Mouse (Mus musculus) hindbrain, embryonic 13.5 days (tissue): Measurements from ENCODE around the gene Actn1. TPM values are rescaled to one million over a fixed set of nuclear protein-coding genes. Genes with fewer than 3 reads are reported as not detected.
A peak's percentile ranks its signal among the peaks of the same experiment; 100 is the strongest.

Experiments used
- ATAC-seq: fragments of 200-750 bp; cut with Nextera tagmentation; 2 replicates; pipeline ENCODE4 v1.8.0; 2017; ENCODE audit warnings: moderate TSS enrichment; ENCODE audit not compliant: low FRiP score
- H3K27ac ChIP-seq: fragments of 300-500 bp; sonication (generic); 2 replicates; pipeline ENCODE4 v1.5.1; 2015; ENCODE audit warnings: inconsistent platforms, mild to moderate bottlenecking, moderate library complexity
- H3K27me3 ChIP-seq: fragments of 300-500 bp; sonication (generic); 2 replicates; pipeline ENCODE4 v1.6.1; 2015; ENCODE audit warnings: mild to moderate bottlenecking, inconsistent platforms
- H3K36me3 ChIP-seq: fragments of 300-500 bp; sonication (generic); 2 replicates; pipeline ENCODE4 v1.6.1; 2015; ENCODE audit warnings: mild to moderate bottlenecking, inconsistent platforms
- H3K4me1 ChIP-seq: fragments of 300-500 bp; sonication (generic); replicated peaks from 2 replicates; pipeline ENCODE4 v1.6.1; 2015; ENCODE audit warnings: inconsistent platforms
- H3K4me2 ChIP-seq: fragments of 300-500 bp; sonication (generic); 2 replicates; pipeline ENCODE4 v1.6.1; 2015; ENCODE audit warnings: inconsistent platforms, mild to moderate bottlenecking, moderate library complexity
- H3K4me3 ChIP-seq: fragments of 300-500 bp; sonication (generic); 2 replicates; pipeline ENCODE4 v1.5.1; 2015; ENCODE audit warnings: mild to moderate bottlenecking, inconsistent platforms
- H3K9ac ChIP-seq: fragments of 300-500 bp; sonication (generic); 2 replicates; pipeline ENCODE4 v1.6.1; 2015; ENCODE audit warnings: mild to moderate bottlenecking, inconsistent platforms
- H3K9me3 ChIP-seq: fragments of 300-500 bp; sonication (generic); 2 replicates; pipeline ENCODE4 v1.6.1; 2016; ENCODE audit warnings: inconsistent platforms
- WGBS: fragments of 180-500 bp; shearing (Covaris S2); methylation state at CpG from one replicate; pipeline ENCODE4 v1.1.7; 2015; 5-methylcytosine and 5-hydroxymethylcytosine counted together
- polyA plus RNA-seq: library from polyadenylated mRNA; unstranded; fragments of >200 nt; fragmentation: Nextera tagmentation; extraction: Ambion mirVana; gene quantifications from 2 replicates; pipeline ENCODE4 v1.2.1, GENCODE M21; 2015

The Actn1 gene
- polyA plus RNA-seq, 1 experiment from 2014 or later, result 7.0 TPM

DNA sequence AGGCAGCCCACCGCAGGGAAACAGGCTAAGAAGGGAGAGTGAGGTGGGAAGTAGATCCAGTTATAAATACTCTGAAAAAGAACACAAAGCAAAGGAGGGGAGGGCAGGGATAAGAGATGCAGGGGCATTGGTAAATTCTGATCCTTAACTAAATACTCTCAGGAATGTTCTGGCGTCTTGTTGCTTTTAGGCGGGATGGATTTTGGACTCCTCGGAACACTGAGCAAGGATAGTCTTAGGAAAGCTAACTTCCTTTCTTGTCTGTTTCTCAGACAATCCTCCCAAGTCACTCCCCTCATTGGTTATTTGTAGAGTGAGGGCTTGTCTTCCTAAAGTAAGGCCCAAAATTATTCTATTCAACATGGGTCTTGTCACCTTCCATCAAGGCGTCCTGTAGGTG is 134.9 kb downstream of the Actn1 start:
- peaks cover 37% of the 10 kb centered on the region for H3K4me1 ChIP-seq
- no peaks in the 10 kb centered on the region for H3K27me3 ChIP-seq
- WGBS, result 87% methylated on average over 5 of the region's 5 CpGs
- H3K9me3 ChIP-seq, result no peaks in the 10 kb centered on the region
- H3K27ac ChIP-seq, result no peak overlapping the region
- no peak overlapping the region for H3K4me2 ChIP-seq
- H3K36me3 ChIP-seq, result peaks cover 10% of the 10 kb centered on the region
- H3K4me3 ChIP-seq, result no peak overlapping the region
- no peak overlapping the region for H3K9ac ChIP-seq
- no peak for ATAC-seq

DNA sequence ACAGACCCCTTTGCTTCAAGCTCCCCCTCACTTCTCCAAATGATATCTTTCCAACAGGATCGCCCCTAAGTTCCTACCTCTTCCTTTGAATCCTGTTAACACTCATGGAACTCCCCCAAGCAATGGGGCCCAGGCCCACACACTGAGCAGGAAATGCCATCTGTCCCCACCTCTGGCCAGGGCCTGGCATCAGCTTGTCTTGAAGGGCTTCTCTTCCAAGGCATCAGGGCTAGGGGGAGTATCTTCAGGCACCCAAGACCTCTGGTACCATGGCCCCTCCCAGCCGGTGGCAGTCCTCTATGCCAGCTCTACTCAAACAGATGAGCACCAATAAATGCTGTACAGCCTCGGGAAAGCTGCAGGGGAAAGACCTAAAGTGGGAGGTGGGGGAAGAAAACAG is 135.4 kb downstream of the Actn1 start:
- Histone ChIP-seq H3K4me1 (peaks cover 31% of the 10 kb centered on the region), H3K4me3 (no peak overlapping the region), H3K4me2 (no peak overlapping the region), H3K27ac (no peak overlapping the region), H3K9ac (no peak overlapping the region), H3K27me3 (no peaks in the 10 kb centered on the region), H3K36me3 (peaks cover 10% of the 10 kb centered on the region), H3K9me3 (no peaks in the 10 kb centered on the region)
- ATAC-seq, result no peak
- 90% methylated on average over 3 of the region's 3 CpGs for WGBS

DNA sequence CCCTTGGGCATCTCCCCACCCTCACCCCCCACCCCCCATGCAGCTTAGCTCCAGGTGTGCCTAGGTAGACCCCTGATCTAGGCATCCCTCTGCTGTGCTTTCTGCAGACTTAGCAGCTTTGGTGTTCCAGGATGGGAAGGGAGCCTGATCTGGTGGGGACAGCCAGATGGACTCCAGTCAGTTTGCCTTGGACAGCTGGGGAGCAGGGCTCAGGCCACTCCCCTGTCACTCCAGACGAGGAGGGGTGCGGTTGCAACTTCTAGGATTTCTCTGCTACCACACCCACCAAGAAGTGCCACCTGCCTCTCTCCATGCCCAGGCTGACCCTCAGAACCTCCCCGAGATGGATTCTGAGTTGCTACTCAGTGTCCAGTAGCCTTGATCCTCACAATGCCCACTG is 136.0 kb downstream of the Actn1 start:
- 69% methylated on average over 3 of the region's 3 CpGs for WGBS
- no peak for ATAC-seq
- H3K27me3 ChIP-seq, result no peaks in the 10 kb centered on the region
- H3K4me1 ChIP-seq, result peaks cover 26% of the 10 kb centered on the region
- no peaks in the 10 kb centered on the region for H3K9me3 ChIP-seq
- H3K36me3 ChIP-seq, result peaks cover 10% of the 10 kb centered on the region
- H3K4me2 ChIP-seq, result no peak overlapping the region
- H3K4me3 ChIP-seq, result no peak overlapping the region
- H3K27ac ChIP-seq, result no peak overlapping the region
- no peak overlapping the region for H3K9ac ChIP-seq

DNA sequence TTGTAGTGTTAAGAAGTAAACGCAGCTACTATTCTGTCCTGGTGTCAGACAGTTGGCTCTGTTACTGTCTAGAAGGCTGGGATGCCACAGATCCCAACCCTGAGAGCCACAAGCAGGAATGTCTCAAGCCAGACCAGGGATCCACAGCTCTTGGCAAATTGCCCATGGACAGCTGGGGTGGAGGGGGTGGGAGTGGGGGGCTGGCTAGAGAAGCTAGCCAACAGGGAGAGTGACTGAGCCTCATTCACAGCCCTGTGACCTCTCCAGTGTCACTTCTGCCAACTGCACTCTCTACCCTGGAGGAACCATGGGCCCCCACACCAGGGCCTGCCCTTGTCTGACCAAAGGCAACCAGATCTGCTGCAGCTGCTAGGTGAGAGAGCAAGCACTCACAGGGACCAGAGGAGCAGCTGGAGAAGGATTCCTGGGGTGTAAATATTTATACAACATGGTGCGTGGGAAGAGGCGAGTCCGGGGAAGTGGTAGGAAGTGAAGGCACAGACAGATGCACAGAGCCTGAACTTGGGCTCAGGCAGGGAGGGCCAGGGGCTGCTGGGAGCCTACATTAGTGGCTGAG is 136.9 kb downstream of the Actn1 start:
- Histone ChIP-seq H3K27me3 (no peaks in the 10 kb centered on the region), H3K9ac (no peak overlapping the region), H3K4me1 (peaks cover 22% of the 10 kb centered on the region), H3K27ac (peak overlapping the region; percentile 55; the same call in 1 of the 2 replicates), H3K4me3 (no peak overlapping the region), H3K4me2 (no peak overlapping the region), H3K36me3 (peaks cover 10% of the 10 kb centered on the region), H3K9me3 (no peaks in the 10 kb centered on the region)
- WGBS, result 62% methylated on average over 4 of the region's 4 CpGs
- ATAC-seq, result no peak

DNA sequence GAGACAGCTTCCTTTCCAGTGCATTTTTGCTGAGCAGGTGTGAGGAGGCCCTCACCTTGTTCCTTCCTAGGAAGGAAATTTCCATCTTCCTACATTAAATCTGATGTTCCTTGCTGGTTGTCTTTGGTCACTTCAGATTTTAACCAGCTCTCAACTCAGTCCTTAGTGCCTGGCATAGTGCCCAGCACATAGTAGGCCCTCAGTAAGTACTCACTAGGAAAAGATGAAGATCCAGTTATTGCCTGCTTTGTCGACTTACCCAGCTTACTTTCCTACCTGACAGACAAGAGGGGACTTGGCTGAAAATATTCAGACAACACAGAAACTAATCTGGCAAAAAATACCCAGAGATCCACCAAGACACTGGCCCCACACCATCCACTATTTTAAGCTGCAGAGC is 138.7 kb downstream of the Actn1 start:
- peaks cover 10% of the 10 kb centered on the region for H3K36me3 ChIP-seq
- H3K4me1 ChIP-seq, result peaks cover 27% of the 10 kb centered on the region
- H3K27me3 ChIP-seq, result no peaks in the 10 kb centered on the region
- no peak overlapping the region for H3K4me2 ChIP-seq
- no peak overlapping the region for H3K9ac ChIP-seq
- no peaks in the 10 kb centered on the region for H3K9me3 ChIP-seq
- no peak for ATAC-seq
- H3K4me3 ChIP-seq, result no peak overlapping the region
- no peak overlapping the region for H3K27ac ChIP-seq
- WGBS, result 88% methylated on average over 1 of the region's 1 CpGs

DNA sequence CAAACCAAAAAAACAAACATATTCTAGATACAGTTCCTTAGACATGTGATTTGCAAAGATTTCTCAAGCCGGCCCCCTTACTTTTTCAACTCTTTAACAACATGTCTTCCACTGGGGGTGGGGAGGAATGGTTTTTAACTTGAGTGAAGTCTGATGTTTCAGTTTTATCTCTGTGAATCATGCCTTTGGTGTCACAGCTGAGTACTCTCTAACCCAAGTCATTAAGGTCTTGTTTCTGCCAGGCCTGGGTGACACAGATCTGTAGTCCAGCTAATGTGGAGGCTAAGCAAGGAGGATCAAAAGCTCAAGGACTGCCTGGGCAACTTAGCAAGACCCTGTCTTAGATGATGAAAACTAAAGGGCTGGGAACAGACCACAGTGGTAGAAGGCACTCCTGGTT is 141.6 kb downstream of the Actn1 start:
- 97% methylated on average over 1 of the region's 1 CpGs for WGBS

More for the DNA sequence above, 141.6 kb downstream of the Actn1 start:
- no peaks in the 10 kb centered on the region for H3K9me3 ChIP-seq
- no peak for ATAC-seq
- H3K9ac ChIP-seq, result no peak overlapping the region
- peaks cover 35% of the 10 kb centered on the region for H3K4me1 ChIP-seq
- H3K4me3 ChIP-seq, result no peak overlapping the region
- H3K4me2 ChIP-seq, result no peak overlapping the region
- H3K27ac ChIP-seq, result no peak overlapping the region
- H3K27me3 ChIP-seq, result peaks cover 7% of the 10 kb centered on the region
- peaks cover 7% of the 10 kb centered on the region for H3K36me3 ChIP-seq

Other genes starting within 250 kb of the Actn1 start
- gene Zfp36l1, start 147.4 kb downstream of the Actn1 start, polyA plus RNA-seq, result 44.6 and 53.1 TPM in 2 replicates
- 25.2 and 27.7 TPM in 2 replicates for gene Dcaf5, start 176.2 kb upstream of the Actn1 start, polyA plus RNA-seq
- 51.1 and 53.4 TPM in 2 replicates for gene Exd2, start 202.7 kb upstream of the Actn1 start, polyA plus RNA-seq